Mouse (Mus musculus): Measurements from ENCODE around the gene Cdc42ep5.

DNA sequence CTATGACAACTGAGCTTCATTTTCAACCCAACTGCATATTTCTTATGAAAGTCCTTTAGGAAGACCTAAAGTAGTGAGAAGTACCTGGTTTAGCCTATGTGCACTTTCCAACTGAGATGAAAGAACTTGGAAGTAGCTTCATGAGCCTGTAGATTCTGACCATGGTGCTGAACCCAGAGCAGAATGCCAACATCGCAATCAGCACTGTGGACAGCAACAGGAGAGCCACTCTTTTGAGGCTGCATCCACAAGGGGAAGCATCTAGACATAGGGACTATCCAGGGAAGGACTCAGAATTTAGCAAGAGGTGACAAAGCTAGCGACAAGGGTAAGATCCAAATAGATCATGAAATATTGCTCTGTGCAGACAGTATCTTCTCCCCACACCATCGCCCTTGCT is 13.8 kb upstream of the Cdc42ep5 start:
- TF ChIP-seq CTCF (IDR thresholded peaks at IDR 0.05; ENCODE audit: borderline replicate concordance, control insufficient read depth, extremely low read depth, insufficient read depth, low read length, poor library complexity) (no peak), POLR2A (IDR thresholded peaks at IDR 0.05; ENCODE audit: control insufficient read depth, extremely low read depth, insufficient read depth, low read length, poor library complexity) (no peak)
